Mouse (Mus musculus) NIH3T3 (cell line): ENCODE measurements around the gene Gm10639.
"Not testable (repeated sequence)": the region's sequence is repeated elsewhere in the genome, so short reads cannot be mapped to it uniquely, and the experiment has no call there.

ENCODE experiments used
- DNase-seq: peaks from one replicate; pipeline ENCODE4 v3.0.0-alpha.2; 2012; ENCODE audit warnings: low read depth

Gm10639 gene

GRCm38 (mm10) chr9:78348206-78349004 lies 58.7 kb downstream of the Gm10639 start:
- DNase-seq = peak; percentile 19

GRCm38 (mm10) chr9:78349141-78349540 lies 59.4 kb downstream of the Gm10639 start:
- not testable (repeated sequence) for DNase-seq

GRCm38 (mm10) chr9:78350007-78350406 lies 60.3 kb downstream of the Gm10639 start:
- not testable (repeated sequence) for DNase-seq

- DNase-seq = no peak
Observed at GRCm38 (mm10) chr9:78351504-78352220, 61.9 kb downstream of the Gm10639 start.
